Mouse (Mus musculus): ENCODE measurements at regions not wholly inside any gene's neighbourhood (a gene's known extent, or its start where the extent isn't known, plus 50 kb on each side); places are given as distances from the start of the nearest gene placed in this dataset.

GRCm38 (mm10) chr13:31746276-31746675 lies 60.2 kb upstream of the Foxc1 start:
- TF ChIP-seq CTCF (IDR thresholded peaks at IDR 0.05; ENCODE audit: low read depth) (no peak), EP300 (IDR thresholded peaks at IDR 0.05; ENCODE audit: low read depth) (no peak)
